Mouse (Mus musculus) left cerebral cortex, postnatal 14 days (tissue): ENCODE measurements around the gene Sprr2j-ps. TPM values are rescaled to one million over a fixed set of nuclear protein-coding genes. Genes with fewer than 3 reads are reported as not detected.

ENCODE experiments used
- DNase-seq, 2 experiments: peaks; one replicate each; pipeline ENCODE4 v3.0.0; 2021 to 2022; ENCODE audit warnings: low spot score in 2 of 2, mixed read lengths in 1 of 2
- intact Hi-C: fragments of 180-260 bp; cut with DNase I; formaldehyde crosslinking; loops from one replicate; pipeline ENCODE4 v1.15.1; 2025
- long read RNA-seq, 2 experiments: library from polyadenylated mRNA; stranded (forward); transcript quantifications; one replicate each; pipeline ENCODE4 v2.0.0; 2021
- total RNA-seq, 2 experiments: library from RNA; stranded (reverse); gene quantifications; 2 replicates each; pipeline ENCODE4 v1.2.3; 2021

The Sprr2j-ps gene
- total RNA-seq: not detected
- long read RNA-seq, experiment 1: 0 reads
- long read RNA-seq, experiment 2: 0 reads

DNA sequence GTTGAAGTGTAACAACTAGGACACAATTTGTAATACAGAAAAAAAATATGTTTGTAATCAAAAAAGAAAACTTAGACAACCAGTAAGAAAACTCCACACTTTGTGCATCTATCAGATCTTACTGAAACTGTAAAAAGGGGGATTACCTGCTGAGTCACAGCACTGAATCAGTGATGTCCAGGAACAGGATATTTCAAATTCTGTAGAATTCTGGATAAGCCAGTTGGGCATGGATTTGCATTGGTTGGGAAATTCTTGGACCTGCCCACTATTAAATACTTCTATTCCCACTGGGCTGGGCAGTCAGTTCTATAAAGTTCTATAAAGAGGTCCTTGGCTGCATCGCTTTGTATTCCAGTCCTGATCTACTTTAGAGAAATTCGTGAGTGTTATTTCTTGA is at the start of gene Sprr2j-ps:
Gene Sprr2j-ps, plus strand, starts transcription at position 301 of the 400 bp plus-strand sequence.
- intact Hi-C loops: no loop called here
- DNase-seq: no peak

DNA sequence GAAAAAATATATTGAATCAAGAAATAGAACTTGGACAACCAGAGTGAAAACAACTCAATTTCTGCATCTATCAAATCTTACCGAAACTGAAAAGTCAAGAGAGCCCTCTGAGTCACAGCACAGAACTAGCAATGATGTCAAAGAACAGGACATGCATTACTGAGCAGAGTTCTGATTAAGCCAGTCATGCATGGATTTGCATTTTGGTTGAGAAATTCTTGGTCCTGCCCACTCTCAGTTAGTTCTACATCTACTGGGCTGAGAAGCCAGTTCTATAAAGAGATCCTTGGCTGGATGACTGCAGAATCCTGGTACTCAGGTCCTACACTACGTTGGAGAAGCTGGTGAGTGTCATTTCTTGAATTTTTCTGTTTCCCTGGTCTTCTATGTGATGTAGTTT is 44.3 kb upstream of the Sprr2j-ps start:
- peak in 1 of 2 experiments; percentile 2 for DNase-seq
- intact Hi-C loops: no loop called here

DNA sequence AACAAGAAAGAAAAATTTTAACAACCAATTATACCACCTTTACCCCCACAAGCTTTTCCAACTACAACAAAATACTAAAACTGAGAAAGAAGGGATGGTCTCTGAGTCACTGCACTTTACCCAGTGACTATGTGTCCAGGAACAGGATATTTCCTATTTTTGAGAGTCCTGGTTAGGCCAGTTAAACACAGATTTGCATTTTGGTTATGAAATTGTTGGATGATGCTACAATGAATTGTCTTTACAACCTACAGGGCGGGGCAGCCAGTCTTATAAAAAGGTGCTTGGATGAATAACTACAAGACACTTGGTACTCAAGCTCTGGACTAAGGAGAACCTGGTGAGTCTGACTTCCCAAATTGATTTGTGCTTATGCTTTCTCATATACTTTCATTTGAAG is 32.5 kb upstream of the Sprr2j-ps start, which contains the start of gene Sprr2h:
Gene Sprr2h, plus strand, starts transcription at position 301 of the 400 bp plus-strand sequence.
- intact Hi-C loops: no loop called here
- DNase-seq: no peak

DNA sequence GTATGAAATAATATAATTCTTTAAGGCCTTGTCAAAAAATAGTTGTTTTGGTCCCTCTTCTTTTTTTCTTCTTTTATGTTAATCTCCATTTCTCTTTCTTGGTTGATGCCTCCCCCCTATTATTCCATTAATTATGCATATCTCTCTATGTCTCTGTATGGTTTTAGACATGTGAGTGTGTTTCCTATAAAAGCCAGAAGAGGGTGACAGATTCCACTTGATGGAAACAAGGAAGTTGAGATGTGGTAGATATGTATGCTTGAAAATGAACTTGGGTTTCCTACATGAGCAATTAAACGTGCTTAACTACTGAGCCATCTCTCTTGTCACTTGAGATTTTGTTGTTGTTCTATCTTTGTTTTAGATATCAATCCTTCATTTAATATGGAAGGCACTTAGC is 23.6 kb upstream of the Sprr2j-ps start:
- peak; percentile 8 to 15 for DNase-seq
- intact Hi-C loops: loop anchor here (5.0 to 10.0 kb wide), 3 partner anchors 118 to 242 kb away; partner anchors contain the start of gene 2210017I01Rik

DNA sequence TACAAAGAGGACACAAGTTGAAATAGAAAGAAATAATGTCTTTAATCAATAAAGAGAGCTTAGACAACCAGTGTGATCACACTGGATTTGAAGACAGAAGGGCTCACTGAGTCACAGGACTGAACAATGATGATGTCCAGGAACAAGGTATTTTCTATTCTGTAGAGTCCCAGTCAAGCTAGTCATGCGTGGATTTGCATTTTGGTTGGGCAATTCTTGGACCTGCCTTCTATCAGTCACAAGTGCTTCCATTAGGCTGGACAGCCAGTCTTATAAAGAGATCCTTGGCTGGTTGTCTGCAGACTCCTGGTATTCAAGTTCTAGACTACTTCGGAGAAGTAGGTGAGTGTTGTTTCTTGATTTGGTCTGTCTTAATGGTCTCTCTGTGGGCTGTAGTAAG is 10.2 kb upstream of the Sprr2j-ps start, which contains the start of gene Sprr2i:
Gene Sprr2i, plus strand, starts transcription at position 301 of the 400 bp plus-strand sequence.
- intact Hi-C loops: no loop called here

DNA sequence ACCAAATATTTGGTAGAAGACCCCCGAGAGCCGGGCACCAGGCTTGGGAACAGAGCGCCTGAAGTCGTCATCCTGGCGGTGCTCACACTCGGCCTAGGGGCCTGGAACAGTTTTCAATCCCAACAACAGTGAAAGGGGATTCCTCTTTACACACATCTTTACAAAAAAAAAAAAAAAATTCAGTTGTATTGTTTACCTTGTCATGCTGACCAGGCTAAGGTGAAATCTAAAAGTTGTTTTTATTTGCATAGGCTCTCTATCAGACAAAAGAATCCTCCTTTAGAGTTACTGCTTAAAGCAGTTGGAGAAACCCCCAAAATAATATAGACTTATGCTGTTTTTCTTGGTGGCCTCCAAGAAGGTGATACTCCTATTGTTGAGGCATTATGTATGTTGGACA is 11.4 kb downstream of the Sprr2j-ps start, which contains the start of gene Gm9774:
Gene Gm9774, minus strand, starts transcription at position 101 of the 400 bp plus-strand sequence.
- no peak for DNase-seq

More for the DNA sequence above, 10.2 kb upstream of the Sprr2j-ps start, which contains the start of gene Sprr2i:
- DNase-seq: no peak

DNA sequence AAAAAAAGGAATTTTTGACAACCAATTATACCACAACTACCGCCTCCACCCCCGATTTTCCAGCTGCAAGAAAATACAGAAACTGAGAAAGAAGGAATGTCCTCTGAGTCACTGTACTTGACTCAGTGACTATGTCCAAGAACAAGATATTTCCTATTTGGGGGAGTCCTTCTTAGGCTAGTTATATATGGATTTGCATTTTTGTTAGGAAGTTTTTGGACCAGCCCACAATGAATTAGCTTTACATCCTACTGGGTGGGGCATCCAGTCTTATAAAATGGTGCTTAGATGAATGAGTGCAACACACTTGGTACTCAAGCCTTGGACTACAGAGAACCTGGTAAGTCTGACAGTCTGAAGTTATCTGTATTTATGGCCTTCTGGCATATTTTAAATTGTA is 14.4 kb downstream of the Sprr2j-ps start, which contains the start of gene Sprr2k:
Gene Sprr2k, plus strand, starts transcription at position 301 of the 400 bp plus-strand sequence.
- DNase-seq: no peak
- intact Hi-C loops: no loop called here

More for the DNA sequence above, 11.4 kb downstream of the Sprr2j-ps start, which contains the start of gene Gm9774:
- intact Hi-C loops: no loop called here

DNA sequence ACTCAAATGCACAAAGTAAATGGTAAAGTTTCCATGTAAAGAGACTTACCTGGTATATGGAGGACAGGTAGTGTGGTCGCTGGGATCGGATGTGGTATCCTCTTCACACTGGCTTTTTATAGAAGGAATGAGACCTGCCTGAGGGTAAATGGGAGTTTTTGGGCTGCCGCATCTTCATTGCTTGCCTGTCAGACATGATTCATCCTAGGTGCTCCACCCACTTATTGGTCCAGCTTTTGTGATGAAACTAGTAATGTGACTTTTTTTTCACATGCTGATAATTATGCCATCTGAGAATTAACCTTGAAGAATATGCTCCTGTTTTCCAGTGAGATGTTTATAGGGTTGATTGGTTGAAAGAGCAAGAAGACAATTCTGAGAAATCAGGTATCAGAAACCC is 20.8 kb downstream of the Sprr2j-ps start, which contains the start of gene Sprr1b:
Gene Sprr1b, minus strand, starts transcription at position 101 of the 400 bp plus-strand sequence.
- intact Hi-C loops: no loop called here
- DNase-seq: no peak

DNA sequence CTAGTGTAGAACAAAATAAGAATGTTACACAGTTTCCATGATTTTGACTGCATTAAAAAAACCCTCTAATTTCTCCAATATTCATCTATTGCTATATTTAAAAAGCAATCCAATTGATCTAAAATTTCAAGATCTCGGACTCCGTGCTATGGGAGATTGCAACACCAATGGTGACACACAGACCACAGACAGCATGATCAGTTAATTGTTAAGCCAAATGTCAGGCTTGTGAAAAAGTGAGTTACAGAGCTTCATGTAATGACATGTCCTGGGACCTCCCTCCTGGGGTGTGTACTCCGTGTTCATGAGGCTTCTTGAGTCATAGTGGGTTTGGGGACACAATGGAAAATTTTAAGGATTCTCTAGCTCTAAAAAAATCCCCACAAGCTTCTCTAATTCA is 22.3 kb downstream of the Sprr2j-ps start:
- intact Hi-C loops: no loop called here

DNA sequence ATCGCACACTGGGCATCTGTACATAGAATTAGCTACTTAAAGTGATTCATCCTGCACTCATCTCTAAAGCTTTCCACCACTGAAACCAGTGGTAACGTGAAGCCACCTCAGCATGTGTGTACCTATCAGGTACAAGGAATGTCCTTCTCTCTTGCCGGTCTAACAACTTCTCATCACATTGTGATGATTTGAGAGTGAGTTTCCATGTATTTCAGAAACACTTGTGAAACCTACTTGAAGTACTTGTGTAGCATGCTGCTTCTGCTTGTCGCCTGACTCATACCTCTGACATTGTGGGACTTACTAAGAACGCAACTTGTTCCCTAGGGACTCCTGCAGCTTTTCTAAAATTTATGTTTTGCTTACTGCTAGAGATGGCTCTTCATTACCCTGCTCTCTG is 37.3 kb downstream of the Sprr2j-ps start:
- intact Hi-C loops: no loop called here
- no peak for DNase-seq

More for the DNA sequence above, 22.3 kb downstream of the Sprr2j-ps start:
- no peak for DNase-seq

DNA sequence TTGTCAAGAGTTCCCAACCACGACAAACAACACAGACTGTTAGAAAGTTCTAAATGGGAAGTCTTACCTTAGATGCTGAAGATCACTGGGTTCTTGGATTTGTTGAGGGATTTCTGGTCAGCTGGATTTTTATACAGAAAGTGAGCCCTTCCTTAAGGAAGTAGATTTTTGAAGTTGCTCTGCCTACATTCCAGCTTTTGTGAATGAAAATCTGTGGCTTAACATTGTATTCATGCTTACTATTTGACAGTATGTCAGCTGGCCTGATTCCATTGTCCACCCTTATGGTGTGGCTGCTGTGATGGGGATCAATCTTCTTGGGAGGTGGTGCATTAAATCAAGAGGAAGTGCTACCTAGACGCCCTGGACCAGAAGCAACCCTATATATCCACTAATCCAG is 40.7 kb downstream of the Sprr2j-ps start, which contains the start of gene Sprr3:
Gene Sprr3, minus strand, starts transcription at position 101 of the 400 bp plus-strand sequence.
- no peak for DNase-seq
- intact Hi-C loops: no loop called here

DNA sequence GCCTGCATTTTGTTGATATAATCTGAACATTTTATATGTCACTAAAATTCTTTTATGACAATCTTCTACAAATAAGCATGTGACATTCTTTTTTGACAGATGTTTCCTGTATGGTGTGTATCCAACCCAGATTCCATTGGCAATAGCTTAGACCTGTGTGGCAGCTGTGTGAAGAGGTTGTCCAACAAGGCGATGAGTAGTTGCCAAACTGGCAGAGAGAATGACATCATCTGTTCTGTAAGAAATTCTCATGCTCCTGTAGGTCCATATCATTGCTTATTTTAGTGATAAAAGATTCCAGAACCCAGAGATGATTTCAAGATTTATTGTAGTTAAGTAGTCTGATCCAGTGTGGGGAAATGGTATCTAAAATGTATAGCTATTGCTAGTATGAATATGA is 48.7 kb downstream of the Sprr2j-ps start:
- intact Hi-C loops: no loop called here
- no peak for DNase-seq

DNA sequence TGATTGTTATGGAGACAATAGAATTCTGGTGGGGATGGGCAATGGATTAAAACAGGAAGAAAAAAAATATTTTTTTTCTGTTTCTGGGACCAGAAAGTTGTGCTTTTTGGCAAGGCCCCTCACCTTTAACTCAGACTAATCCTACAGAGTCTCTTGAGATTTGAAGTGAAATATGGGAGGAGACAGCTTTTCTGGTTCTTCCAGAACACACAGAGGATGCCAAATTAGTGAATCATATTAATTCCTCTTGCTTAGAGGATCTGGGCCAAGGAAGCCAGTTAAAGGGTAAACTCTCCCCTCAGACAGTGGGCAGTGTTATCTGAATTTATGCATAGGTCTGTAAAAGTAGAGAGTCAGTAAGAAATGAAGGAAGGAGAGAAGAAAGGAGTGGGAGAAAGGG is 49.5 kb downstream of the Sprr2j-ps start:
- no peak for DNase-seq
- intact Hi-C loops: no loop called here

Other genes with a start within 250 kb of the Sprr2j-ps start
- not detected for gene Sprr2a1, start 202.3 kb upstream of the Sprr2j-ps start, total RNA-seq
- gene Sprr2a2, start 202.2 kb upstream of the Sprr2j-ps start, total RNA-seq: not detected
- gene Sprr2a3, start 132.7 kb upstream of the Sprr2j-ps start, total RNA-seq: not detected
- gene Sprr2b, start 101.5 kb upstream of the Sprr2j-ps start, total RNA-seq: not detected
- gene Sprr2d, start 78.9 kb upstream of the Sprr2j-ps start, total RNA-seq: not detected
- gene Sprr2e, start 65.9 kb upstream of the Sprr2j-ps start, total RNA-seq: not detected
- not detected for gene Sprr2f, start 52.9 kb upstream of the Sprr2j-ps start, total RNA-seq
- not detected for gene Sprr2h, start 32.4 kb upstream of the Sprr2j-ps start, total RNA-seq
- gene Sprr2i, start 10.1 kb upstream of the Sprr2j-ps start, total RNA-seq: not detected
- 1 to 10 TPM; 1.4 to 3.5 TPM for gene Gm9774, start 11.3 kb downstream of the Sprr2j-ps start, total RNA-seq
- gene Sprr2k, start 14.5 kb downstream of the Sprr2j-ps start, total RNA-seq: not detected
- not detected for gene Sprr1b, start 20.7 kb downstream of the Sprr2j-ps start, total RNA-seq
- not detected for gene Sprr3, start 40.6 kb downstream of the Sprr2j-ps start, total RNA-seq
- not detected for gene Sprr1a, start 67.8 kb downstream of the Sprr2j-ps start, total RNA-seq
- gene Sprr4, start 82.4 kb downstream of the Sprr2j-ps start, total RNA-seq: not detected
- not detected for gene 2310046K23Rik, start 116.4 kb downstream of the Sprr2j-ps start, total RNA-seq
- gene Ivl, start 155.7 kb downstream of the Sprr2j-ps start, total RNA-seq: not detected
- not detected for gene Smcp, start 170.9 kb downstream of the Sprr2j-ps start, total RNA-seq
- gene 2210017I01Rik, start 189.4 kb downstream of the Sprr2j-ps start, total RNA-seq: not detected
- gene Lce6a, start 203.6 kb downstream of the Sprr2j-ps start, total RNA-seq: not detected
- not detected for gene Lce1a1, start 230.2 kb downstream of the Sprr2j-ps start, total RNA-seq
- gene Lce1b, start 238.8 kb downstream of the Sprr2j-ps start, total RNA-seq: not detected